Mouse (Mus musculus): ENCODE measurements around the gene Samd9l.
"Not testable (repeated sequence)": the region's sequence is repeated elsewhere in the genome, so short reads cannot be mapped to it uniquely, and the experiment has no call there.

Gene Samd9l

DNA sequence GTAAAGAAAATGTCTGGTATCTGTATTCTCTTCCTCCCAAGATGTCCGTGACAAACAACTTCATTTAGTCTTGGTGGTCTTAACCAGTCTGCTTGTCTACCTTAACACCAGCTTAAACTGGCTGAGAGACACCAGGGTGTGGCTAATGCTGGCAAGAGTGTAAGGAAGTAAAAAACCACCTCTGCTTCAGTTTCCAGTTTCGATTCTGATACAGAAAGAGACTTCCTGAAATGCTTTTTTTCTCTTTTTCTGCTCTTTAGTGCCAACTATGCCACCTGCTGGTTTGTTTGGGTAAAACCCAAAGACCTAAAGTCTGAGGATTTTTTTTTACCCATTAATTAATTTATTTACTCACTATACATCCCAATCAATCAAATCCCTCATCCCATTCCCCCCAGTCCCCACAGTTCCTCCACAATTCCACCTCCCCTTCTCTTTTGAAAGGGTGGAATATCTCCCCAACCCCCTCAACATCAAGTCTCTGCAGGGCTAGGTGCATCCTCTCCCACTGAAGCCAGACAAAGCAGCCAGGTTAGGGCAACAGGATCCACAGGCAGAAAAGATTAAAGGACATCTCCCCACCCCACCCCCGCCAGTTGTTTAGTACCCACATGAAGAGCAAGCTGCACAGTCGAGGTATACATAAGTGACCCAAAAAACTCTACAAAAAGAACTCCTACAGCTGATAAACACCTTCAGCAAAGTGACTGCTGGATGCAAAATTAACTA, at the start of gene Samd9l:
Gene Samd9l (minus strand): TSS at position 233 of the 729 bp plus-strand sequence.
- DNase-seq (ENCODE audit: low spot score), result peak; percentile 81

DNA sequence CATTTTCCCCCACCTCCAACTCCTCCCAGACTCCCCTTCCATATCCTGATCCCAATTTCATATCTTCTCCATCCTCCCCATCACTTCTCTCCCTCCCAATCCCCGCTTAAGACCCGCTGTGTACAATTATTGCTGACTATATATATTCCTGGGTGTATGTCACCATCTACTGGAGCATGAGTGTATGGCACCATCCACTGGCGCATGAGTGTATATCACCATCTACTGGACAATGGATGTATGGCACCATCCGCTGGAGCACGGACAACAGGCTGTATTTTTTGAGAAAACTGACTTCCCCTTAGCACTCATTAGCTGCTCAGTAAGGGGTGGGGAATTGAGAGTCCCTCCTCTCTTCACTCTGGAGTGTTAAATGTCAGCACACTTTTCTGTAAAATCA, 48.0 kb upstream of the Samd9l start:
- DNase-seq (ENCODE audit: low spot score), result peak; percentile 64

DNA sequence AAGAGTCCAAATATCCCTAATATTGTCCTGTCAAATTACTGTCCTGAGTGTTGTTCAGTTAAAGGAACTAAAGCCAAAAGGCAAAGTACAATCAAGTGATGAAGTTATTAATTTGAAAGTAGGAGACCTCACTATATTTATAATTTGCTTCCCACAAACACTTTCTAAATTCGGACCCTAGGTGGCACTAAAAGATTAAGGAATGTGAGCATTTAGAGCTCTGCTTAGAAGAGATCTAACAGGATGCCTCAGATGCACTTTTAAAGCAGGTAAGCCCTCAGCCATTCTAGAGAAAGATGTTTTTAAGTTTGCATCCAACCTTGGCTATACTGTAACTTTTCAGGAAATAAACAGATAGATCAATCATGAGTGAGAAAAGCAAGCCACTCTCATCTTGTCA, 44.5 kb upstream of the Samd9l start:
- DNase-seq (ENCODE audit: low spot score), result no peak

- DNase-seq (ENCODE audit: low spot score), result no peak
Measured at GRCm38 (mm10) chr6:3436087-3436486, 36.7 kb upstream of the Samd9l start.

- not testable (repeated sequence) for DNase-seq (ENCODE audit: low spot score)
Measured at GRCm38 (mm10) chr6:3430976-3431375, 31.6 kb upstream of the Samd9l start.

- no peak for DNase-seq (ENCODE audit: low spot score)
Measured at GRCm38 (mm10) chr6:3427047-3427446, 27.7 kb upstream of the Samd9l start.

DNA sequence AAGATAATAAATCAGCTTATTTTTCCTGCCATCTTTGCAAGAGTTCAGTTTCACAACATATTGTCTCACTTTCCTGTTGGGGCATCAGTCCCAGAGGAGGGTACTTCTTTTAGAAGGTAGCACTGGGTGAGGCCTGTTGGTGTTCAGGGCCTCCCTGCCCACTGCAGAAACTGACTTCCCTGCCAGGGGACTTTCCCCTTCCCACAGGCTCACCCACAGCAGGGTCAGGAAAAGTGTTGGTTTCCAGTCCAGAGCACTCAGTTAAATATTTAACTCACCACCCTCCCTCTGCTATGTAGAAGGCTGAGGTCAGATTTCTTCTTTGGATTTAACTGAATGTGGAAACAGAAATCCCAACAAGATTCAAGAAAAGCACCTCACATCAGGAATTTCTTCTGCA, 26.0 kb upstream of the Samd9l start:
- DNase-seq (ENCODE audit: low spot score), result not testable (repeated sequence)

DNA sequence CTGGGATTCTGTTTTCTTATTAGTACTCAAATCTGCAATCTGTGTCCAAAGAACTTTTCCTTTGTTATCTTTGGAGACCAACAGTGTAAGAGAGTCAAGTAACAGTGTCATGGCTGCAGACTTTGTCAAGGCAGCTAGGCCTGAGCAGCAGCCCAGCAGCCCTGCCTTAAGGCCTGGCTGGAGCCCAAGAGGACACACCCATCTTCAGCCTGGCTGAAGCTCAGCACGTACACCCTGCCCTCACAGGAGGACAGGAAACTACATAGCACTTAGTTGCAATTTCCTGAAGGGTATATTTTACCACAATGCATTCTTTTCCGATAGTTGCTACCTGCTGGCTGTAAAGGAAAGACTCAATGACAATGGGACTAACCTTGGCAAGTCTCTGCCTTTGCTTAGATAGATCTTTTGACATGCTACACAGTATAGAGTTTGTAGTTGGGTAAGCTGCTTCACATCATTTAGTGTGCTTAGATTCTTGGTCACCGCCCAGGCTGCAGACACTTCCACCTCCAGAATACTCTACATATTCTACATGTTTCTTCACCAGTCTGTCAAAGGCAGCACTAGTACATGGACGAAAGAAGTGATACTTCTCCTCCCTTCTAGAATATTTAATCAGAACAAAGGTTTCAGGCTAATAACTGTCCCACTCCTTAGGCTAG, 25.4 kb upstream of the Samd9l start:
- peak; percentile 44 for DNase-seq (ENCODE audit: low spot score)

- not testable (repeated sequence) for DNase-seq (ENCODE audit: low spot score)
Measured at GRCm38 (mm10) chr6:3397182-3397906, 2.0 kb downstream of the Samd9l start.

- not testable (repeated sequence) for DNase-seq (ENCODE audit: low spot score)
Measured at GRCm38 (mm10) chr6:3395921-3396611, 3.3 kb downstream of the Samd9l start.

DNA sequence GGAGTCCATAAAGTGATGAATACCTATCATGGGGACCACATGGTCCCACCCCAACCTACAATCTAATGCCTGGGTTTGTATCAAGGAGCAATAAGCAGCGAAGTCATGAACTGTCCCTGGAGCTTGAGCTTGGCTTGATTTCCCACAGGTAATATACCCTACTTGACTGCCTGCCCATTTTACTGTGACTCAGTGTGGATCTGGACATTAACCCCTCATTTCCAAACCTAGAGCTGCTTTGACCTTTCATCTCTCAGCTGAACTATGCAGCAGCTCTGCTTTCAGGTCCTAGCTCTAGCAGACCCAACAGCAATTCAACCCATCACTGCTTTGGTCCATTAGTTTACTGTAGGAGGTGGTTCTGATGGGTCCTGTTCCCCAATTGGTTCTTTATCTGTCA, 9.4 kb downstream of the Samd9l start:
- peak; percentile 19 for DNase-seq (ENCODE audit: low spot score)

- DNase-seq (ENCODE audit: low spot score), result no peak
Measured at GRCm38 (mm10) chr6:3386565-3386964, 12.8 kb downstream of the Samd9l start.

DNA sequence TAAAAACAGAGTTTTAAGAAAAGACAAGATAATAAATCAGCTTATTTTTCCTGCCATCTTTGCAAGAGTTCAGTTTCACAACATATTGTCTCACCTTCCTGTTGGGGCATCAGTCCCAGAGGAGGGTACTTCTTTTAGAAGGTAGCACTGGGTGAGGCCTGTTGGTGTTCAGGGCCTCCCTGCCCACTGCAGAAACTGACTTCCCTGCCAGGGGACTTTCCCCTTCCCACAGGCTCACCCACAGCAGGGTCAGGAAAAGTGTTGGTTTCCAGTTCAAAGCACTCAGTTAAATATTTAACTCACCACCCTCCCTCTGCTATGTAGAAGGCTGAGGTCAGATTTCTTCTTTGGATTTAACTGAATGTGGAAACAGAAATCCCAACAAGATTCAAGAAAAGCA, 14.6 kb downstream of the Samd9l start:
- not testable (repeated sequence) for DNase-seq (ENCODE audit: low spot score)

GRCm38 (mm10) chr6:3384115-3384791, 15.1 kb downstream of the Samd9l start:
- not testable (repeated sequence) for DNase-seq (ENCODE audit: low spot score)

GRCm38 (mm10) chr6:3379146-3379545, 20.2 kb downstream of the Samd9l start:
- no peak for DNase-seq (ENCODE audit: low spot score)

GRCm38 (mm10) chr6:3376687-3377086, 22.7 kb downstream of the Samd9l start:
- DNase-seq (ENCODE audit: low spot score), result no peak

- no peak for DNase-seq (ENCODE audit: low spot score)
Measured at GRCm38 (mm10) chr6:3369527-3369926, 29.8 kb downstream of the Samd9l start.

DNA sequence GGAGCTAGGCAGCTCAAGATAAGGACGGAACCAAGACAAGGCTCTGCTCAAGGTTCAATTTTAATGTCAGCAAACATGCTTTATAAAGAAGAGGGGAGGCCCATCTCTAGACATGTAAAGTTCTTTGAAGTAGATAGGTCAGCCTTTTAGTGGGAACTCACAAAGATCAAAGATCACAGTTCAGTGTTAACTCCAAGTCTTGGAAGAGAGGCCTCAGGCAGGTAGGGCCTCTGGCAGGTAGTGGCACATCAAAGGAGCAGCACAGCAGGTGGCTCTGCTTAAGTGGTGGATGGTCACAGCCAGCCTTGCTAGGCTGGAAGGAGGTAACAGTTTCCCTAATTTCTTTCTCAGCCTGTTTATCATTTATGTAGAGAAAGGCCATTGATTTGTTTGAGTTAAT, 33.8 kb downstream of the Samd9l start:
- DNase-seq (ENCODE audit: low spot score), result not testable (repeated sequence)

- DNase-seq (ENCODE audit: low spot score), result peak; percentile 27
Measured at GRCm38 (mm10) chr6:3345924-3346597, 53.3 kb downstream of the Samd9l start.

DNA sequence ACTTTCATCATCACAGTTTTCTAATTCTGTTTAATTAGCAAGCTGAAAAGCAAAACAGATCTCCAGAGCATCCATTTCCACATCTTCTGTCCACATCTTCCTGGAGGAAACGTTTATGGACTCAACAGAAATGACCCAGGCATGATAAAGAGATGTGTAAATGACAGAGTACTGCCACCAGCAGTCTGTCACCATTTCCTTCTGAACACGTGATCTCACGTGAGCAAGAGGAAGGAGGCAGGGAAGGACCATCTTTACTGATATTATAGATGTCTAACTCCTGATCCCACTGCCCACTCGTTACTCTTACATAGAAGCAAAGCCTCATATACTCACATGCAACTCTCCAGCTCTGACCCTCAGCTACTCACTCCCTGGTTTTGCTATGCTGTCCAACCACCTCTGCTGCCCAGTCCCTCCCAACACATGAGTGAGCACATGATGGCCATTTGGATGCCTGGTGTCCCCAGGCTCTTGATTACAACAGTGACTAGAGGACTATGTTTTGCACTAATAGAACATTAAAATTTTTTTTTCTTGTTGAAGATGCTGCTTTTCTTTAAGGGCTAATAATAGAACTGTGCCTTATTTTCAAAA, 54.2 kb downstream of the Samd9l start:
- not testable (repeated sequence) for DNase-seq (ENCODE audit: low spot score)

Measured in urinary bladder, postnatal 14 days (tissue).